Mouse (Mus musculus) A20 (cell line): Measurements from ENCODE around the gene Hoxb5.

ENCODE experiments used
- DNase-seq: peaks from one replicate; pipeline ENCODE4 v3.0.0-alpha.2; 2011; ENCODE audit warnings: low read depth, low spot score

Gene Hoxb5

GRCm38 (mm10) chr11:96353522-96353841 lies 50.3 kb downstream of the Hoxb5 start:
- no peak for DNase-seq

- DNase-seq, result no peak
Measured at GRCm38 (mm10) chr11:96353939-96354338, 50.8 kb downstream of the Hoxb5 start.

- no peak for DNase-seq
Measured at GRCm38 (mm10) chr11:96354376-96354775, 51.2 kb downstream of the Hoxb5 start.

- DNase-seq, result no peak
Measured at GRCm38 (mm10) chr11:96354801-96355311, 51.7 kb downstream of the Hoxb5 start.
